Mouse (Mus musculus) brain, embryonic 14.5 days (tissue): ENCODE measurements around the gene Gm28305. TPM values are rescaled to one million over a fixed set of nuclear protein-coding genes. Genes with fewer than 3 reads are reported as not detected.
A peak's percentile ranks its signal among the peaks of the same experiment; 100 is the strongest.

ENCODE experiments used
- DNase-seq: peaks from one replicate; pipeline ENCODE4 v3.0.0-alpha.2; 2011; ENCODE audit warnings: low read depth
- CTCF ChIP-seq: fragments of 200-500 bp; IDR thresholded peaks from 2 replicates; pipeline ENCODE4 v1.5.1; 2012; ENCODE audit warnings: inconsistent platforms, mild to moderate bottlenecking, moderate library complexity, borderline replicate concordance; ENCODE audit not compliant: insufficient read depth, insufficient read length; ENCODE audit errors: extremely low read depth
- POLR2A ChIP-seq: fragments of 200-500 bp; IDR thresholded peaks from 2 replicates; pipeline ENCODE4 v1.6.1; 2012; ENCODE audit warnings: mild to moderate bottlenecking, inconsistent platforms, borderline replicate concordance; ENCODE audit not compliant: poor library complexity, insufficient read depth, insufficient read length, severe bottlenecking; ENCODE audit errors: extremely low read depth
- polyA plus RNA-seq: library from polyadenylated mRNA; depleted of rRNA; stranded (reverse); fragments of >200 nt; gene quantifications from 2 replicates; pipeline ENCODE4 v1.2.3, GENCODE M21; 2012; rRNA removed

The Gm28305 gene
- not detected in 2 replicates for polyA plus RNA-seq

DNA sequence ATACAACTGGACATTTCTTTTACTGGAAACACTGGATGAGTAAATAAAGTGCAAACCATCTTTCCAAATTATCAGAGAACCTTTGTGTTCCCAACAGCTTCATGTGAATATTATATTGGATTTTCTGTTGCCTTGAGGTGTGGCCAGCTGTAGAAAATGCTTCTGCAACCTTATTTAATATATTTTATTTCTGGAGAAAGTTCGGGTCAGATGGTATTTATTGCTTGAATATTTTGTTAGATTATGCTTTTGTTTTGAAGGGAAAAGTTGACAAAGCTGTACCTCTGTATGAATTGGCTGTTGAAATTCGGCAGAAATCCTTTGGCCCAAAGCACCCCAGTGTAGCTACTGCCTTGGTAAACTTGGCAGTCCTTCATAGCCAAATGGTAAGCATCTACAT is at the start of gene Gm28305:
Gene Gm28305 (plus strand): TSS at position 301 of the 400 bp plus-strand sequence.
- no peak for TF ChIP-seq CTCF
- TF ChIP-seq POLR2A, result no peak
- DNase-seq, result no peak

DNA sequence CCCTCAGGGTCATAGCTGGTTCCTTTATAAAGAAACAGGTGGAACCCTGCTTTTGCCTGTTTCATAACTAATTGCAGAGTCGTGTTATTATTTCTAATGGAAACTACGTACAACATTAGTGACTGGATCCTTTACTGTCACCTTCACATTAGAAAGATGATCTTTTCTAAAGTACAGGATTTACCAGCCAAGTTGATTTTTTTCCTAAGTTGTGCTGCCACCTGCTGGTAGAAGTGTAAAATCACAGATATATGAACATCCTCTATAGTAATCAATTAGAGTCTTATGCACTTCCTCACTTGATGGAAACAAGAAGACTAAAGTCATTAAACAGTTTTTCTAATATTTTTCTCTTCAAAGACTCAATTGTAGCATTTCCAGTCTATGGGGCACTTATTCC is 44.0 kb upstream of the Gm28305 start:
- peak; percentile 85 for DNase-seq
- no peak for TF ChIP-seq CTCF
- no peak for TF ChIP-seq POLR2A

DNA sequence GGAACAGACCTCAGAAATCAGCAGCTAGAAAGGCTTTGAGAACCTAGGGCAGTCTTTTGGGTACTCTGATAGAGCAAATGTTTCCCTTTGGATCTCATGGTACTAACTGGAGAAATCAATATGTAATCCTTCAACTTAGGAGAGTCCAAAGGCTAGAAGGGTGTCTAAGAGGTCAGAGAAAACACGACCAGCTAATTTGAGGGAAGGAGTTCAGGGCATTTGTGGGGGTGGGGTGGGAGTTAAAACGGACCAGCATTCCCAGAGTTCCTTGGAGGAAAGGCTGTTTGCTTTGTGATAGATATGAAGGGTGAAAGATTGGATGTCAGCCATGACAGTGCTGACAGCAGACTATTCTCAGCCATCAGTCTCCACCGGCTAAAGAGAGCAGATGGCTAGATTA is 39.9 kb upstream of the Gm28305 start:
- DNase-seq, result no peak
- TF ChIP-seq POLR2A (no peak), CTCF (no peak)

DNA sequence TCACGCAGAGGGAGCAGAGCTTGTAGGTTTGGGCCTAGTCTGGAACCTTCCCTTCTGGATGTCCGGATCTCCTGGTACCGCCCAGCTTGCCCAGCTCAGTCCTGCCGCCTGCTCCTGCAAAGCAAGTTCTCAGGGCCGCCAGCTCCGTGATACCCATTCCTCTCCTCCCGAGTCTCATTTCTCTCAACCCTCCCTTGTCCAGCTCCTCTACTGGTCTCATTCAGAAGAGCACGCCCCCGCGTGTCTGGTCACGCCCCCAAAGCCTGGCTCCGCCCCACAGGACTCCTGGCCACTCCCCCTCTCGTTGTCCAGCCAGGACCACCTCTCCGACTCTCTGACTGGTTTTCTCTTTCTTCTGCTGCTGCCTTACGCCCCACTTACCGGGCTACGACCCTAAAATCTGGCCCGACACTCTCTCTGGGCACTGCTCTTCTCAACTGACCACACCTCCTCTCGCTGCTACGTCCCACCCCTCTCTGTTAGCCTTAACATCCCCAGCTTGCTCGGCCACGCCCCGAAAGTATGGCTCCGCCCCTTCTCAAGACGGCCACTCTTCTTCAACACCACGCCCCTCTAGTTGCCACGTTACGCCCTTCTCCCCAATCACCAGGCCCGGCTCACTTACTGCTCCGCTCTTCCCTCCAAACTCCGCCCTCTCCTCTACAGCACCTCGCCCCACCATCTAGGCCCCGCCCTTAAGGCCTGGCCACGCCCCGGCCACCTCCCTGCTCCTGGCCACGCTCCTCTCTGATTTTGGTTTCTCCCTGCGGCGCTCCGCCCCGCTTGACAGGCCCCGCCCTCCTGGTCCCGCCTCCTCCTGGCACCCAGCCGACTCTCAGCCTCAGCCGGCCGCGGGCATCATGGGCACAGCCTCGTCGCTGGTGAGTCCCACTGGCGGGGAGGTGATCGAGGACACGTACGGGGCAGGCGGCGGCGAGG is 38.3 kb upstream of the Gm28305 start, which contains the start of gene Nphp3:
Gene Nphp3 (plus strand): TSS at position 624 of the 939 bp plus-strand sequence.
- peak; percentile 3; the same call in 1 of the 2 replicates for TF ChIP-seq CTCF
- peak; percentile 64 for TF ChIP-seq POLR2A
- DNase-seq, result peak; percentile 100

DNA sequence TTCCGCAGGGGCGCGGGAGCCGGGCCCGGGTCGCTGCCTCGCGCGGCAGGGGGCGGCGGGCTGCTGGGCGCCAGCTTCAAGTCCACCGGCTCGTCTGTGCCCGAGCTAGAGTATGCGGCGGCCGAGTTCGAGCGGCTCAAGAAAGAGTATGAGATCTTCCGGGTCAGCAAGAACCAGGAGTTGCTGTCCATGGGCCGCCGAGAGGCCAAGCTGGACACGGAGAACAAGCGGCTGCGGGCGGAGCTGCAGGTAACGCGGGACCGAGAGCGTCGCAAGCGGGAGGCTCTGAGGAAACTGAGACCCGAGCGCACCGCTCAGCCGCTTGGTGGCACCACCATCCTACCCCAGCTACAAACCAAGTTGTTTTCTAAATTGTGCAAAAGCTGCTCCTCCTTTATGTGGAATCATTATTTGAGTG is 37.5 kb upstream of the Gm28305 start:
- peak; percentile 92 for DNase-seq
- TF ChIP-seq POLR2A (no peak), CTCF (peak; percentile 73)

DNA sequence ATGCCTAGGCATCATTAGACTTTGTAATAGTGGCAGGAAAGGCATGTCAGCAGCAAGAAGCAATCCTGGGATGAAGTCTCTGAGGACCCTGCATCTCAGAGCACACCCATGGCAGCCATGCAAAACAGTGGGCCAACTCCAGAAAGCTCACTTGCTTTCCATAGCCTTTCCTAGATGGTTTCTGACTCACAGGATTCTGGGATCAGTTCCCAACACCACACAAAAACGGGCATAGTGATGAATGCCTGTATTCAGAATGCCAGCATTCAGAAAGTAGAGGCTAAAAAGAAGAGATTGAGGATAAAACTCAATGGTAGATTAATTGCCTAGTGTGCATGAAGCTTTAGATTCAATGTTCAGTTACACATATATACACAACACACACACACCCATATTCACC is 25.9 kb upstream of the Gm28305 start:
- peak; percentile 47 for DNase-seq
- TF ChIP-seq POLR2A, result no peak
- no peak for TF ChIP-seq CTCF

DNA sequence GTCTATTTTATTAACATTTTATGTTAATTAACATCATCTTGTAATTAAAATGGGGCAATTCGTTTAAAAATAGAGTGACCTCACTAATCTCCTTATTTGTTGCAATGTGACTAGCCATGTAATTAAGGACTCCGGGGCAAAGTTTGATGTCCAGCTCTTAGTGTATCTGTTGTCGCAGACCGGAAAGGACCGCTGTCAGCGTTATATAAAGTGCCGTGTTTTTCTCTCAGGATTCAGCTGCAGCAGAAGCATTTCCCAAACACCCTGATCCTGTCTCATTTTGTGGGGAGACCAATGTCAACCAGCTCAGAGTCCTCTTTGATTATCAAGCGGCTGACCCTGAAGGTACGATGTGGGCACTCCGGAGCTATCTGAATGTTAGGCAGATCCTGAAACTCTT is 19.4 kb upstream of the Gm28305 start:
- DNase-seq, result no peak
- TF ChIP-seq CTCF (no peak), POLR2A (no peak)

DNA sequence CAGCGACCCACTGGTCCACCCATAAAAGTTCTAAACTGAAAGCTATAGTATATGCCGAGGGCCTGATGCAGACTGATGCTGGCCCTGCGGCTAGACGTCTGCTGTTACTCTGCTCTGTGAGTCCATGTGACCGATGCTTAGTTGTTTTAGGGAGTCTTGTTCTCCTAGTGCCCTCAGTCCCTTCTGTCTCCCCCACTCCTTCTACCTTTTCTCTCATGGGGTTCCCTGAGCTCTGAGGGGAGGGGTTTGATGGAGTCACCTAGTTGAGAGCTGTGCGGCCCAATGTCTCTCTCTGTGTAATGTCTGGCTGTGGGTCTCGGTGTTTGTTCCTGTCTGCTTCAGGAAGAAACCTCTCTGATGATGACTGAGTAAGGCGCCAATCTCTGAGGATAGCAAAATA is 13.3 kb upstream of the Gm28305 start:
- TF ChIP-seq POLR2A (no peak), CTCF (no peak)
- no peak for DNase-seq

DNA sequence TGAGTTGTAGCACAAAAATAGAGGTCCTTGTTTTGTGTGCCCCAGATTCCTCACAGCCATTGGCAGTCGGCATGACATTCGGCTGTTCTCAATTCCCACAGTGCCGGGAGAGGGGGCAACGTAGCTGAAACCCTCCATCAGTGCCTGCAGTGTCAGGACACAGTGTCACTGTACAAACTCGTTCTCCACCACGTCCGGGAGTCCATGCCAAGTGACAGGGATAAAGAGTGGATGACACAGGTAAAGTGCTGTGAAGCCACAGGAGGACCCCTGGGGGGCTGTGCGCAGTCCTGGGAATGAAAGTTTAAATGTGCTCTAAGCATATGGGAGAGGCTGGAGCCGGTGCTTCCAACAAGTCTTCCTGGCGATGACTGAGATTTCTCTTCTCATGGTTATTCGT is 10.6 kb upstream of the Gm28305 start:
- no peak for DNase-seq
- TF ChIP-seq CTCF, result no peak
- TF ChIP-seq POLR2A, result no peak

DNA sequence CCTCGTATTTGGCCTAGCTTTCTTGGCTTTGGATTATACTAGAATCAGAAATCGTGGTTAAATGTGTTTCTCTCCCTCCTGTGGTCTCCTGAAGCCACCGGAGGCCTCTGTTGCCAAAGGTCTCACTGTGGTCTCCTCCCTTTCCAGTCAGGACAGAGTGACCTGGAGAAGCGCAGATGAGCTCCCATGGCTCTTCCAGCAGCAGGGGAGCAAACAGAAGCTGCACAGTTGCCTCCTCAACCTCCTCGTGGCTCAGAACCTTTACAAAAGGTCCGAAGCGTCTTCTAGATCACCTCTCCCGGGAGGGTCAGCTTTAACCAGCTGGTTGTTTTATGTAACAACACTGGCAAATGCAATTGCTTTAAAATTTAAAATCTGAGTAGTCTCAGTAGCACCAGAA is 6.2 kb upstream of the Gm28305 start:
- TF ChIP-seq POLR2A (no peak), CTCF (no peak)
- DNase-seq, result no peak

DNA sequence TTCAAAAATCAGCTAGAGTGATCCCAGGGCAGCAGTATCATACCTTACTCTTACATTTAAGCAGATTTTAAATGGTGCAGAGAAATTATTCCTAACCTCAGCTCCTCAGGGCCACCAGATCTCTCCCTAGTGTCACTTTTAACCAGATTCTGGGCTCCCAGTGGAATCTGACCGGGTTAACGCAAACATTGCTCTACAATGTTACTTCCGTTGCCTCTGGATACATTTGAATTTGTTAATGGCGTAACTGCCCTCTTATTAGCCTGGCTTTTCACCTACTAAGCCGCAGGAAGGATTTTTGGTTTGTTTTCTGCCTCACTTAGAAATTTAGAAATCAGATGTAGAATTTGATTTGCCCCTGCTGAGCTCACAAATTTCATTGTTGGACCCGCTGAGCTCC is 5.7 kb upstream of the Gm28305 start:
- no peak for DNase-seq
- no peak for TF ChIP-seq POLR2A
- no peak for TF ChIP-seq CTCF
